Mouse (Mus musculus) lung, postnatal 36 days (tissue): ENCODE measurements around the gene Zfp961.

Source experiments
- DNase-seq: peaks from one replicate; pipeline ENCODE4 v3.0.0; 2022; ENCODE audit warnings: mixed read lengths

The Zfp961 gene

DNA sequence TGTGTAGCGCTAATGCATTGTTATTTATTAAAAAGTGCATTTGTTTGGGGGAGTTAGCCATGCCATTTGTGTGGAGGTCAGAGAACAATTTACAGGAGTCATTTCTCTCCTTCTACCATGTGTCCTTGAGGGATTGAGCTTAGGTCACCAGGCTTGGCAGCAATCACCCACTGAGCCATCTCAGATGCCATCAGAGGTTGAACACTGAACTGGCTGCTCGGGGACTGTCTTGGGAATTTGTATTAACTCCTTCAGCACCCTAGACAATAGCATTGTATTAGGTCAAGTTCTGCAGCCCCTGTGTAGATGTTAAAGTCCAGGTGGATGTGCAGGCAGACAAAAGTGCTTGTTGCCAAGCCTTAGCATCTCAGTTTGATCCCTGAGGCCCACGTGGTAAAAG lies 13.2 kb downstream of the Zfp961 start:
- no peak for DNase-seq

DNA sequence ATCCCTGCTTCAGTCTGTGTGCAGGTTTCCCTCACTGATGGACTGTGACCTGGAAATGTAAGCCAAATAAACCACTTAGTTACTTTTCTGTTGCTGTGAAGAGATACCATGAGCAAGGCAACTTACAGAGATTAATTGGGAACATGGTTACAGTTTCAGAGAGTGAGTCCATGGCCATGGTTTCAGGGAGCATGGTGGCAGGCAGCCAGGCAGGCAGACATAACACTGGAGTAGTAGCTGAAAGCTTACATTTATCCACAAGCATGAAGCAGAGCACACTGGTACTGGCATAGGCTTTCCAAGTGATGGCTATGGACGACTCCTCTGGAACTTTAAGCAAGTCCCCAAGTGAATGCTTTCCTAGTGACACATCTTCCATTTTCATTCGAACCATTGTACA lies 14.3 kb downstream of the Zfp961 start:
- no peak for DNase-seq

GRCm38 (mm10) chr8:71966411-71966810 lies 15.6 kb downstream of the Zfp961 start:
- no peak for DNase-seq

DNA sequence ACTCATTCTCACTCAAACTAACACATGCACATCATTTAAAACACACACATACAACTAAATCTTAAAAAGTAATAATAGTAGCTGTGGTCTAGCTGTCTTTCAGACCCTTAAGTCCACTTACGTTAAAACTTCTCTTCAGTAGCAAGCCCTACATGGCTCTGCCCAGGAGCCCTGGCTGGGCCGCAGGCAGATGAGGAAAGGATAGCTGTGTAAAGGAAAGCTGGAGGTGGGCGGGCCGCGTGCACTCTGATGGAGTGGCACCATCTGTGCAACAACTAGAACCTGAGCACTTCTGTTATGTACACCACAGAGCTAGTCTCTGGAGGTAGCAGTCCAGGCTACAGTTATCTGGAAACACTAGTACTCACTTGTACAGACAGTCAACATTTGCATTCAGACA lies 16.4 kb downstream of the Zfp961 start:
- DNase-seq, result no peak

- DNase-seq, result no peak
Measured at GRCm38 (mm10) chr8:71968100-71968499, 17.3 kb downstream of the Zfp961 start.

- peak; percentile 10 for DNase-seq
Measured at GRCm38 (mm10) chr8:71968636-71969035, 17.8 kb downstream of the Zfp961 start.

GRCm38 (mm10) chr8:71971945-71972344 lies 21.1 kb downstream of the Zfp961 start:
- DNase-seq, result peak; percentile 74

GRCm38 (mm10) chr8:71974211-71974610 lies 23.4 kb downstream of the Zfp961 start:
- no peak for DNase-seq

- DNase-seq, result peak; percentile 22
Measured at GRCm38 (mm10) chr8:71981032-71981431, 30.2 kb downstream of the Zfp961 start.

DNA sequence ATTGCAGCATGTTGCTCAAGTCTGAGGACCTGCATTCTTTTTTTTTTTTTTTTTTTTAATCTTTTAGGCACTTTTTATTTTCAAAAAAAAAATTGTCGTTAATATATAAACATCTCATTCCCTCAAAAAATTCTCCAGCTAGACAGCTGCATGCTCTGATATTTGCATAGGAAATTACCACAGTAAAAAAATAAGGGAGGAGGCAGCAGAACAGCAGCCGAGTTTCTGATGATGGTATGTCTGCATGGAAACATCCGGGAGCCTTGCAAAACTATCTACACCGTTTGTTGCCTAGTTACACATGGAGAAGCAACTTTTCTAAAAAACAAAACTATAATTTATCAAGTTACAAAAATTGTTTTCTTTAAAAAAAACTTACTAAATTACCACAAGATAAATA lies 30.6 kb downstream of the Zfp961 start:
- no peak for DNase-seq

DNA sequence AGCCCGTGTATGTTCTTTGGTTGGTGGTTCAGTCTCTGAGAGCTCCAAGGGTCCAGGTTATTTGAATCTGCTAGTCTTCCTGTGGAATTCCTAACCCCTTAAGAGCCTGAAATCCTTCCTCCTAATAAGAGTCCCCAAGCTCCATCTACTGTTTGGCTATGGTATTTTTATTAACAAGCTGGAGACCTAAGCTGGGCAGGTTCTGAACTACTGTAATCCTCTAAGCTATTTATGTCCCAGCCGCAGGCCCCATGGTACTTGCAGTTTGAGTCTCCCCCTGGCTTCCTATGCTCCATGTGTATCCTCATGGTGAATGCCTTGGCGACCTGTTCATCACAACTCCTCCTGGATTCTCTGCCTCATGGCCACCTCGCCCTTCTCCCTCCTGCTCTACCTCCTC lies 33.8 kb downstream of the Zfp961 start:
- no peak for DNase-seq

DNA sequence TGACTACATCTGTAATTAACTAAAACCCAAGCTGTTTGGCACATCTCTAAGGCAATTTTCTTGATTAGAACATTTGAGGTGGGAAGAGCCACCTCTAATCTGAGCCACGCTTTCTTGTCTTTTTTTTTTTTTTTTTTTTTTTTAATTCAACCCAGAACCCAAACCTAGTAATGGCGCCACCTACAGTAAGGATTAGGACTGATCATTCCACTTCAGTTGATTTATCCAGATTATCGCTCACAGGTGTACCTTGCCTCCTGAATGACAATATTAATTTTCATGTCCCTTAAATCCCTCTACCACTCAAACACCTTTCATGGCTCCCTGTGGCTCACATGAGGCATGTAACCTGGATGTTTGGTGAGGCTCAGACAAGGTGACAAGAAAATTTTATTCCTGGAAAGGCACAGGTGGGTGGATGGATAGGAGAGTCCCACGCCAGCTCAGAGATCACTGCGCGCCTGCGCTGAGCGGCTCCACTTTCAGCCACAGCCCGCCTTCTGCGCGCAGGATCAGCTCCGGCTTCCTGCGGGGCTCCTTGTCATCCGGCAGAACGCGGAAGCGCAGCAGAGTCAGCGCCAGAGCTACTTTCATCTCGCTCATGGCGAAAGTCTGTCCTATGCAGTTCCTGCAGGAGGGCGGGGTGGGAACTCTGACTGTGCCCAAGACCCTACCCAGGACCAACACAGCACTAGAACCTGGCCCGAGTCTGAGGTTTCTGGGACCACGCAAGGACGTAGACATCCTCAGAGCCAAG lies 37.5 kb downstream of the Zfp961 start:
- peak; percentile 68 for DNase-seq

- DNase-seq, result no peak
Measured at GRCm38 (mm10) chr8:71988867-71989599, 38.2 kb downstream of the Zfp961 start.

DNA sequence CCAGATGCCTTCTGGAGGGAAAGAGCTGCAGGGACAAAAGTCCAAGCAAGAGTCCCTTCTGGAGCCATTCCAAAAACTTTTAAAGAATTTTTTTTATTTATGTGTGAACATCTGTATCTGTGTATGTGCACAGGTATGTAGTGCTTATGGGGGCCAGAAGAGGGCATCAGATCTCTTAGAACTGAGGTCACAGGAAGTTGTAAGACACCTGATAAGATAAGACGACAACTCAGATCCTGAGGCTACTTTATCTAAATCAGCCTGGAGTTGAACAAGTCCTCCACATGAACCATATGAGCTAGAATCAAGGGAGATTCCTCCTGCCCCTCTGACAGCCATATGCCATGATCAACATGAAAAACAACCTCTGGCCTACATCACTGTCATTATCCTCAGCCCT lies 48.6 kb downstream of the Zfp961 start:
- no peak for DNase-seq

DNA sequence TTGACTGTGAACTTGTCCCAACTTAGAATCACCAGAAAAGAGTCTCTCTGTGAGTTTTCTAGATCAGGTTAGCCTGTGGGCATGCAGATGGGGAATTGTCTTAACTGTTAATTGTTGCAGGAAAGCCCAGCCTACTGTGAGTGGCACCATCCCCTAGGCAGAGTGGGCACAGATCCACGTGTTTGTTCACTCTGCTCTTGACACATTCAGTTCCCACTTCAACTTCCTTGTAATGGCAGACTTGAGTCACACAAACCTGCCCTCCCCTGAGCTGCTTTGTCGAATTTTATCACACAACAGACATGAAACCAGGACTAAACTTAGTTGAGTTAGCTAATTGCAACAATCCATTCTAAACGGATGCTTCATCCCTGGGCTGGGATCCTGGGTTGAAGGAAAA lies 49.4 kb downstream of the Zfp961 start:
- DNase-seq, result no peak

GRCm38 (mm10) chr8:72002942-72003341 lies 52.1 kb downstream of the Zfp961 start:
- DNase-seq, result no peak

GRCm38 (mm10) chr8:72005912-72006311 lies 55.1 kb downstream of the Zfp961 start:
- DNase-seq, result no peak

DNA sequence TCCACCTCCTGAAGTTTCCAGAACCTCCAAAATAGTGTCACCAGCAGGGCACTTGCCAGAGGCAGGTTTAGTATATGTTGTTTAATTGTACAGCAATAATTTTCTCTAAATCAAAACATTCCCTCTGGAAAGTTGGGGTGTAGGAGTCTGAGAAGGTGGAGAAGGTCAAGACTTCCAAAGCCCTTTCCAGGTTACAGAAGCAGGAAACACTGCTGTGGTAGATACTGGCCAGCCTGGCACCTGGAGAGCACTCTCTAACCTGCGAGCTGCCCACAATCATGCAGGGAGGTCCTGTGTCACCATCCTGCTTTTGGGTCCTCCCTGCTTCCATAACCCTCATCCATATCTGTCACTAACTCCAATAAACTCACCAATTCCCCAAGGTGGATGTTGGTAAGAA lies 55.9 kb downstream of the Zfp961 start:
- no peak for DNase-seq

DNA sequence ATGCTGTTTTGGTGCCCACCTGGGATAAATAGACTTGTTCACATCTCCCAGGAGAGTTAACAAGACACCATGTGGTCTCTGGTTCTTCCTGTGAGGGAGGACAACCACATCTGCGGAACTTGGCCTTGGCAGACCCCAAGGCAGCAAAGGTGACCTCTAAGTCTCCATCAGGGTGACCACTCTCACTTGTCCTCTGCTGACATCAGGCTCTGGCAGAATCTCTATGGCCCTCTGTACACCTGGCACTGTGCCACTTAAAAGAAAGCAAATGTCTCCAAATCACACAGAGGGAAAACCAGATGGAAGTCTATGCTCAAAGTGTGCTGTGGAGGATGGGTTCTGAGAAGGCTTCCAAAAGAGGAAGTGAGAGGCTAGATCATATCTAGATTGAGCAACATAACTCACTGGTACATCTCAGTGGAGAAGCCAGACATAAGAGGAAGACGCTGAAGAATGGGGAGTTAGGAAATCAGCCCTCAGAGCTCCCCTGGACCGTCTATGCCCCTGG lies 57.4 kb downstream of the Zfp961 start:
- DNase-seq, result peak; percentile 65

DNA sequence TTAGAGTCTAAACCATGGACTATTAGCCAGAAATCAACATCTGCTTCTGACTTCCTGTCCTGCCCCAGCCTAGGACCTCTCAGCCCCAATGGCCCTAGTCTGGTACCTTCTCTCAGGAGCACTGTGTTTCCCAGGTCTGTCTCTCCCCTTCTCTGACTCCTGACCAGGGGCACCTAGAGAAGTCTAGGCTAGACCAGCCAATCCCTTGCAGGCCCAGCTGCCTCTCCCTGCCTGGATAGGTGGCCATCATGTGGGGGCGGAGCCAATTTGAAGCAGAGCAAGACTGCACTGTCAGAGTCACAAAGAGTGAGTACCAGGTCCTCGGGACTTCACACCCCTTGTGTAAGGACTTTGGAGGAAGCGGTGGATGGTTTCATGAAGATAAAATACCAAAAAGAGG lies 58.6 kb downstream of the Zfp961 start, which contains the start of gene Cyp4f18:
Cyp4f18 (minus strand) TSS at position 154 of the 400 bp plus-strand sequence.
- DNase-seq, result peak; percentile 66

DNA sequence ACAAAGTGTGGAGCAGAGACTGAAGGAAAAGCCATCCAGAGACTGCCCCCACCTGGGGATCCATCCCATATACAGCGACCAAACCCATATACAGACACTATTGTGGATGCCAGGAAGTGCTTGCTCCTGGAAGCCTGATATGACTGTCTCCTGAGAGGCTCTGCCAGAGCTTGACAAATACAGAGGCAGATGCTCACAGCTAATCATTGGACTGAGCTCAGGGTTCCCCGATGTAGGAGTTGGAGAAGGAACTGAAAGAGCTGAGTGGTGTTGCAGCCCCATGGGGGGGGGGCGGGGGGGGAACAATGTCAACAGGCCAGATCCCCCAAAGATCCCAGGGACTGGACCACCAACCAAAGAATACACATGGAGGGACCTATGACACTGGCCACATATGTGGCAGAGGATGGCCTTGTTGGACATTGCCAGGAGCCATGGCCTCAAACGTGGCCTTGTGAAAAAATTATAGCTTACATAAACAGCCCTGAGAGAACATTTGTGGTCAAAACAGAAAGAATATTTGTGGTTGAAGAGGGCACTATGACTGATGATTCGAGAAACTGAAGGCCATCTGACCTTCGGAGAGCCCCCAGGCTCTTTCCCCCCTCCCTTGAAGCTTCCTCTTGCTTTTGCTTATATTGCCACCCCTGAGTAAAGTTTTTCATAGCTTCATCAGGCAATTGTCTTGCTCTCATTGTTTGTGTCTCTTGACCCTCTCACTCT lies 62.8 kb downstream of the Zfp961 start:
- peak; percentile 20 for DNase-seq

- DNase-seq, result peak; percentile 23
Measured at GRCm38 (mm10) chr8:72017339-72017738, 66.5 kb downstream of the Zfp961 start.

DNA sequence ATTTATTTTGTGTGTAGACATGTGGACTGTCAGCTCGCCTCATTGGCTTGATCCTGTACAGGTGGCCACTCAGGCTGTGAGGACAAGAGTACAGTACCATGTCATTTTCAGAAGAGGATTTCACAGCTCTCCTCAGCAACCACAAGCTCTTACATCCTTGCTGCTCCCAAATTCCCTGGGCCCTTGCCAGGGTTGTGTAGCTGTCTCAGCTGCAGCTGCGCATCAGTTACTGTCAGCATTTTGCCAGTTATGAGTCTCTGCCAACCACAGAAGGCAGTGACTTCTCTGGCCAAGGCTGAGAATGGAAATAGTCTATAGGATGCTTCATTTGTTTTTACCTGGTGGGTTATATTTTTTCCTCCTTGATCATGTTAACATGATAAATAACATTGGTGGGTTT lies 67.3 kb downstream of the Zfp961 start:
- DNase-seq, result no peak
